Mouse (Mus musculus) stomach, embryonic 16.5 days (tissue): Measurements from ENCODE around the gene Psap. TPM values are rescaled to one million over a fixed set of nuclear protein-coding genes. Genes with fewer than 3 reads are reported as not detected.
A peak's percentile ranks its signal among the peaks of the same experiment; 100 is the strongest.

Experiments
- ATAC-seq: fragments of 200-750 bp; cut with Nextera tagmentation; 2 replicates; pipeline ENCODE4 v1.8.0; 2017; ENCODE audit warnings: moderate number of reproducible peaks, moderate TSS enrichment; ENCODE audit not compliant: insufficient read depth, low FRiP score
- H3K27ac ChIP-seq: fragments of 300-500 bp; sonication (generic); 2 replicates; pipeline ENCODE4 v1.5.1; 2014; ENCODE audit warnings: low read length
- H3K27me3 ChIP-seq: fragments of 300-500 bp; sonication (generic); 2 replicates; pipeline ENCODE4 v1.6.1; 2014; ENCODE audit warnings: low read length, control low read depth, mixed read lengths; ENCODE audit not compliant: control insufficient read depth, insufficient read depth
- H3K36me3 ChIP-seq: fragments of 300-500 bp; sonication (generic); 2 replicates; pipeline ENCODE4 v1.6.1; 2014; ENCODE audit warnings: low read length; ENCODE audit not compliant: control insufficient read depth, insufficient read depth
- H3K4me1 ChIP-seq: fragments of 300-500 bp; sonication (generic); 2 replicates; pipeline ENCODE4 v1.6.1; 2014; ENCODE audit warnings: low read length, control low read depth, mixed read lengths; ENCODE audit not compliant: control insufficient read depth, insufficient read depth
- H3K4me2 ChIP-seq: fragments of 300-500 bp; sonication (generic); 2 replicates; pipeline ENCODE4 v1.6.1; 2014; ENCODE audit warnings: low read depth, low read length, mixed read lengths
- H3K4me3 ChIP-seq: fragments of 300-500 bp; sonication (generic); replicated peaks from 2 replicates; pipeline ENCODE4 v1.5.1; 2014; ENCODE audit warnings: mild to moderate bottlenecking, low read length
- H3K9ac ChIP-seq: fragments of 300-500 bp; sonication (generic); 2 replicates; pipeline ENCODE4 v1.6.1; 2014; ENCODE audit warnings: low read length
- H3K9me3 ChIP-seq: fragments of 300-500 bp; sonication (generic); replicated peaks from 2 replicates; pipeline ENCODE4 v1.6.1; 2016; ENCODE audit warnings: low read length, control low read depth; ENCODE audit not compliant: control insufficient read depth
- WGBS: fragments of 180-500 bp; shearing (Covaris S2); extraction: QIAGEN DNeasy Blood & Tissue Kit; methylation state at CpG from one replicate; pipeline ENCODE4 v1.1.7; 2014; 5-methylcytosine and 5-hydroxymethylcytosine counted together
- polyA plus RNA-seq: library from polyadenylated mRNA; unstranded; fragments of >200 nt; fragmentation: Nextera tagmentation; extraction: Ambion mirVana; gene quantifications from 2 replicates; pipeline ENCODE4 v1.2.1, GENCODE M21; 2015

Gene Psap
- polyA plus RNA-seq, 1 experiment from 2014 or later = 194 TPM

GRCm38 (mm10) chr10:60289216-60289615 lies 11.8 kb downstream of the Psap start:
- 65% methylated on average over 8 of the region's 8 CpGs for WGBS
- H3K4me2 ChIP-seq = no peak overlapping the region

GRCm38 (mm10) chr10:60290026-60290738 lies 12.8 kb downstream of the Psap start:
- Histone ChIP-seq H3K9ac (peak overlapping the region; percentile 38; the same call in 1 of the 2 replicates), H3K27me3 (no peaks in the 10 kb centered on the region), H3K9me3 (no peaks in the 10 kb centered on the region), H3K4me3 (no peak overlapping the region), H3K4me2 (peak overlapping the region; percentile 29; the same call in 1 of the 2 replicates), H3K4me1 (peaks cover 36% of the 10 kb centered on the region), H3K27ac (peak overlapping the region; percentile 76), H3K36me3 (peaks cover 20% of the 10 kb centered on the region)
- WGBS = 43% methylated on average over 7 of the region's 7 CpGs
- peak; percentile 16; the same call in 1 of the 2 replicates for ATAC-seq

More at GRCm38 (mm10) chr10:60289216-60289615, 11.8 kb downstream of the Psap start:
- Histone ChIP-seq H3K27ac (peak overlapping the region; percentile 25; the same call in 1 of the 2 replicates), H3K4me3 (no peak overlapping the region), H3K36me3 (peaks cover 11% of the 10 kb centered on the region; the same call in 1 of the 2 replicates), H3K9ac (no peak overlapping the region), H3K4me1 (peaks cover 45% of the 10 kb centered on the region), H3K9me3 (no peaks in the 10 kb centered on the region), H3K27me3 (no peaks in the 10 kb centered on the region)
- no peak for ATAC-seq

GRCm38 (mm10) chr10:60290739-60291110 lies 13.3 kb downstream of the Psap start:
- Histone ChIP-seq H3K9me3 (no peaks in the 10 kb centered on the region), H3K9ac (no peak overlapping the region), H3K27me3 (no peaks in the 10 kb centered on the region), H3K4me1 (peaks cover 30% of the 10 kb centered on the region), H3K4me2 (0 out of 2 replicates have a peak overlapping the region, but pooled peaks have one; percentile 29), H3K27ac (peak overlapping the region; percentile 76), H3K4me3 (no peak overlapping the region), H3K36me3 (peaks cover 24% of the 10 kb centered on the region)
- 59% methylated on average over 8 of the region's 8 CpGs for WGBS
- peak; percentile 67 for ATAC-seq

- no peaks in the 10 kb centered on the region for H3K27me3 ChIP-seq
- no peak overlapping the region for H3K4me3 ChIP-seq
- H3K9me3 ChIP-seq = no peaks in the 10 kb centered on the region
- no peak overlapping the region for H3K4me2 ChIP-seq
- H3K36me3 ChIP-seq = peaks cover 27% of the 10 kb centered on the region
- ATAC-seq = no peak
- H3K4me1 ChIP-seq = peaks cover 24% of the 10 kb centered on the region
- no peak overlapping the region for H3K9ac ChIP-seq
- no peak overlapping the region for H3K27ac ChIP-seq
- WGBS = 84% methylated on average over 8 of the region's 8 CpGs
Observed at GRCm38 (mm10) chr10:60292209-60292608, 14.8 kb downstream of the Psap start.

- WGBS = 81% methylated on average over 7 of the region's 7 CpGs
- H3K27me3 ChIP-seq = no peaks in the 10 kb centered on the region
- ATAC-seq = no peak
- peaks cover 17% of the 10 kb centered on the region for H3K4me1 ChIP-seq
- no peak overlapping the region for H3K4me3 ChIP-seq
- H3K9ac ChIP-seq = no peak overlapping the region
- H3K9me3 ChIP-seq = no peaks in the 10 kb centered on the region
- H3K27ac ChIP-seq = no peak overlapping the region
- peaks cover 33% of the 10 kb centered on the region for H3K36me3 ChIP-seq
- no peak overlapping the region for H3K4me2 ChIP-seq
Observed at GRCm38 (mm10) chr10:60294621-60295020, 17.2 kb downstream of the Psap start.

GRCm38 (mm10) chr10:60295356-60295755 lies 17.9 kb downstream of the Psap start:
- no peaks in the 10 kb centered on the region for H3K27me3 ChIP-seq
- peaks cover 40% of the 10 kb centered on the region for H3K36me3 ChIP-seq
- no peaks in the 10 kb centered on the region for H3K9me3 ChIP-seq
- no peak overlapping the region for H3K27ac ChIP-seq
- H3K4me3 ChIP-seq = no peak overlapping the region
- H3K9ac ChIP-seq = no peak overlapping the region
- no peak overlapping the region for H3K4me2 ChIP-seq
- no peak for ATAC-seq
- H3K4me1 ChIP-seq = peaks cover 10% of the 10 kb centered on the region
- WGBS = 79% methylated on average over 3 of the region's 3 CpGs

- ATAC-seq = no peak
- Histone ChIP-seq H3K9me3 (no peaks in the 10 kb centered on the region), H3K27ac (no peak overlapping the region), H3K9ac (no peak overlapping the region), H3K27me3 (no peaks in the 10 kb centered on the region), H3K4me3 (no peak overlapping the region), H3K4me2 (no peak overlapping the region), H3K4me1 (0 out of 2 replicates have a peak, but pooled peaks cover 3% of the 10 kb centered on the region), H3K36me3 (peaks cover 46% of the 10 kb centered on the region)
- 80% methylated on average over 9 of the region's 9 CpGs for WGBS
Observed at GRCm38 (mm10) chr10:60296027-60296426, 18.6 kb downstream of the Psap start.

- ATAC-seq = no peak
- H3K9ac ChIP-seq = no peak overlapping the region
- WGBS = 95% methylated on average over 12 of the region's 12 CpGs
- no peaks in the 10 kb centered on the region for H3K27me3 ChIP-seq
- H3K9me3 ChIP-seq = no peaks in the 10 kb centered on the region
- no peak overlapping the region for H3K4me3 ChIP-seq
- H3K4me1 ChIP-seq = no peaks in the 10 kb centered on the region
- H3K27ac ChIP-seq = no peak overlapping the region
- H3K36me3 ChIP-seq = peaks cover 43% of the 10 kb centered on the region
- H3K4me2 ChIP-seq = no peak overlapping the region
Observed at GRCm38 (mm10) chr10:60299636-60300035, 22.2 kb downstream of the Psap start.

- H3K36me3 ChIP-seq = peaks cover 30% of the 10 kb centered on the region
- H3K27ac ChIP-seq = no peak overlapping the region
- no peaks in the 10 kb centered on the region for H3K4me1 ChIP-seq
- ATAC-seq = no peak
- H3K4me3 ChIP-seq = no peak overlapping the region
- H3K9ac ChIP-seq = no peak overlapping the region
- no peaks in the 10 kb centered on the region for H3K27me3 ChIP-seq
- H3K4me2 ChIP-seq = no peak overlapping the region
- no peaks in the 10 kb centered on the region for H3K9me3 ChIP-seq
- WGBS = 80% methylated on average over 17 of the region's 17 CpGs
Observed at GRCm38 (mm10) chr10:60303419-60303818, 26.0 kb downstream of the Psap start.
